Mouse (Mus musculus) cerebellum, adult 11 months (tissue): ENCODE results near the gene Gp9.

ENCODE experiments used
- DNase-seq: peaks from one replicate; pipeline ENCODE4 v3.0.0; 2022

The Gp9 gene

DNA sequence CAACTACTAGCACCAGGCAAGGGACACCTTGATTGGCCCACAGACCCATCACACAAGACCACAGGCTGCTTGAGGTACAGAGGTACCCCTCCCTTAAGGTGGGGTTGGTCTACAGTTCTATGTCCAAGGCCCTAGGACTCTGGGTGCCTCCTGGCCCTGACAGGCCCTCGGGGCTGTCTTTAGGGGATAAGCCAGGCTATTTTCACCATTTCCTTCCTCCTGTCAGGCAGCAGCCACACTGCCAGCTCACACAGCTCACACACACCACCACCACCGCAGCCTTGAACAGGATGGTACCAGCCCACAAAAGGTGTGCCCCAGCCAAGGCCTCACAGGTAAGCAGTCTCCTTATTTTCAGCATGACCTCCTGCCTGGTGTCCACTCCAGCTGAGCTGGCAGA, at the start of gene Gp9:
Gp9 (plus strand) TSS at position 231 of the 400 bp plus-strand sequence.
- no peak for DNase-seq

DNA sequence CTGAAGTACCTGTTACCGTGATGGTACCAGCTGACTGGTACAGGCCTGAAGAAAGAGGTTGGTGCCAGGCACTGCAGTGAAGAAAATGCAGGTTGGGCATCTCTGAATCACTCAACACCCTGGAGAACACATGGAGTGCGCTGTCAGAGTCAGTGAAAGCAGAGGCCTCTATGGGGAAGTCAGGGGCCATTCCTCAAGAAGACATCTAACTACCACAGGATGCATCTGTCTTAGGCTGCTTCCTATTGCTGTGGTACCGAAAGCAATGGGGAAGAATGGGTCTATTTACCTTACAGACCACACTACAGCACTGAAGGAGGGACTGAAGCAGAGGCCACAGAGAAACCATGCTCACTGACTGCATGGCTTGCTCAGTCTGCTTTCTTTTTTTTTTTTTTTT, 49.8 kb upstream of the Gp9 start:
- DNase-seq = no peak

DNA sequence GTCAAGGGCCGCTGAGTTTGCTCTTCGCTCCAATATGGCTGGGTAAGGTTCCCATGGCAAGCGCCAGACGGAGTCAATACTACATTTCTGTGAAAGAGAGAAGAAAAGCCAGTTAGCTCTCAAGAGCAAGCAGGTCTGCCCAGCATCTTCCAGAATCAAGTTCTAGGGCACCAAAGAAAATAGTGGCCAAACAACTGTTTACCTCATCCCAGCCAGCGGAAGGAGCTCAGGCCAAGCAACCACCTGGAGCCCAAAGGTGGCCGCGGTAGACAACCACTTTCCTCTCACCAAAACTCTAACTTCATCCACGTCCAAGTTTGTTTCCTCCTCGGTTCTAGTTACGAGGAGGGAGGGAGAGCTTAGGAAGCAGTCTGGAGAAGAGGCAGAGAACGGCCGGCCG, 47.7 kb upstream of the Gp9 start:
- no peak for DNase-seq

DNA sequence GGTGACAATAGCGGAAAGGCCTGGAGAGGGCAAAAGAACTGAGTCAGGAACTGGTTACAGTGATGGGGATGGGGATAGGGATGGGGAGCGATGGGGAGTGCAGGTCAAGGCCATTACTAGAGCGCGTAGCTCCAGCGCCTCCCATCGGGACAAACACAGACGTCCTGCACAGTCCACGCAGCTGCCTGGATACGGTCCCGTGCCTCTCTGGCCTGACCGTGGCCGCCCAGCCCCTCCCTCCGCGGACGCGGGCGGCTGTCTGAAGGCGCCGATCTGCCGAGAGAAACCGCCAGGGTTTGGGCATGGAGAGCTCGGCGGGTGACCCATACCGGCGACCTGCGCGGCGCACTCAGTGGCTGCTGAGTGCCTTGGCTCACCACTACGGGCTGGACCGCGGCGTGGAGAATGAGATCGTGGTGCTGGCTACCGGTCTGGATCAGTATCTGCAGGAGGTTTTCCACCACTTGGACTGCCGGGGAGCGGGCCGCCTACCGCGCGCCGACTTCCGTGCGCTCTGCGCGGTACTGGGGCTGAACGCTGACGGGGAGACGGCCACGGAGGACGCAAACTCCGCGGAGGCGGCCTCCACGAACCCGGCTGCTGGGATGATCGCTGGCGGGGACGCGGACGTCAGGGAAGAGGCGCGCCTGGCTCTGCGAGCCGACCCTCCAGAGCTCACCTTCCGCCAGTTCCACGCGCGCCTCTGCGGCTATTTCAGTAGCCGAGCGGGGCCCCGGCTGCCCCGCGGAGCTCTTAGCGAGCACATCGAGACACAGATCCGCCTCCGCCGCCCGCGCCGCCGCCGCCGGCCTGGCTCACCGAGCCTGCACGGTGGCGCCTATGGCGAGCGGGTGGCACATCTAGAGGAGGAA, 47.0 kb upstream of the Gp9 start, which contains the start of gene Efcc1:
Efcc1 (plus strand) TSS at position 279 of the 872 bp plus-strand sequence.
- no peak for DNase-seq

DNA sequence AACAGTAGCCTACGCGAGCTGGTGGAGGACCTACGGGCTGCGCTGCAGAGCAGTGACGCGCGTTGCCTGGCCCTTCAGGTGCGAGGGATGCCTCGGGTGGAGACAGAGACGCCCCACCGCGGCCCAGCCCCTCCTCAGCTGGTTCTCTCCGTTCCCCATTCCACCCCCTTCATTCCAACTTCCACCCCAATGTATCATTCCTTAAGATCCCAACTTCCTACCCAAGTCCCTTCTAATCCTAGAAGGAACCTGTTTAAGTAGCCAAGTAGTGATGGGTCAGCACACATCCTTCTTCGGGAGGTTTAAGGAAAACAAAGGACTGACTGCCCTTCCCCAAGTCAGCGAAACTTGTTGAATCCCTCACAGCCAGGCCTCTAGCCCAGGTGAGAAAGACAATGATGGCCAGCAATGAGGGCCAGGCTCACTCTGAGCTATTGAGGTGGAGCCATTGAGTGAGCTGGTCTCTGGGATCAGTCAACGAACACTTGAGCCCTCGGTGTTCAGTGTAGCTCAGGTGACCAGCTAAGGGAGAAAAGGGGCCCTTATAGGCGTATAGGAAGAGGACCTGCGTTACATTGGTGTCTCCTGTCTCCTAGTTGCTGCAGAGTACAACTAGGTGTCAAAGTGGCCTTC, 46.3 kb upstream of the Gp9 start:
- no peak for DNase-seq

DNA sequence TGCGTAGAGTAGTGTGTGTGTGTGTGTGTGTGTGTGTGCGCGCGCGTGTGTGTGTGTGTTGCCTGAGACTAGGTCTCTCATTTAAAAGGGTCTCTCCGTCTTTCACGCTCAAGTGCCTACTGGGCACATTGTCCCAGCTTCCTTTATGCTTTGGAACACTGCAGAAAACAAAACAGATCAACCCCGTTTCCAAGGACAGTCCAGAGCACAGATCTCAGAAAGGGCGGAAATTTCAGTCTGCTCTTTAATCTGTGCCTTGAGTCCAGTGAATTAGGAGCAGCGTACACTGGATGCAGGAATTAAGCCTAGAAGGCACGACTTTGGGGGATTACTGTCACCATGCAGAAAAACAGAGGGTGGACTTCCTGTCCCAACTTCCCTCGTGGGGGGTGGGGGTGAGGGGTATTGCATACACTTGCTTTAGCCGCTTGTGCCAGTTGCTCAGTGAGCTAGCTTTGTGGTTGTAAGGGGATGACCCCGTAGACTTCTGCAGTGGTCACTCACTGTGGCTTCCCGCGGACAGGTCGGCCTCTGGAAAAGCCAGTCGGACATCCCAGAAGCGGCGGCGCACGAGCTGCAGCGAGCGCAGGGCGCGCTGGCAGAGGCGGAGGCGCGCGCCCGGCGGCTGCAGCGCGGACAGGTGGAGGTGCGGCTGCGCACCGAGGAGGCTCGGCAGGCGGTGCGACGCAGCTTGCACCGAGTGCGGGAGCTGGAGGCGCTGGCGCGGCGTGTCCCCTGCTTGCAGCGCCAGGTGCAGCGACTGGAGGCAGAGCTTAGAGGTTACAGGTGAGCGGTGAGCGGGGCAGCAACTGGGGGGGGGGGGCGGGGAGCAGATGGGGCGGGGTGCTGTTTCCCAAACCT, 45.5 kb upstream of the Gp9 start:
- DNase-seq = no peak

DNA sequence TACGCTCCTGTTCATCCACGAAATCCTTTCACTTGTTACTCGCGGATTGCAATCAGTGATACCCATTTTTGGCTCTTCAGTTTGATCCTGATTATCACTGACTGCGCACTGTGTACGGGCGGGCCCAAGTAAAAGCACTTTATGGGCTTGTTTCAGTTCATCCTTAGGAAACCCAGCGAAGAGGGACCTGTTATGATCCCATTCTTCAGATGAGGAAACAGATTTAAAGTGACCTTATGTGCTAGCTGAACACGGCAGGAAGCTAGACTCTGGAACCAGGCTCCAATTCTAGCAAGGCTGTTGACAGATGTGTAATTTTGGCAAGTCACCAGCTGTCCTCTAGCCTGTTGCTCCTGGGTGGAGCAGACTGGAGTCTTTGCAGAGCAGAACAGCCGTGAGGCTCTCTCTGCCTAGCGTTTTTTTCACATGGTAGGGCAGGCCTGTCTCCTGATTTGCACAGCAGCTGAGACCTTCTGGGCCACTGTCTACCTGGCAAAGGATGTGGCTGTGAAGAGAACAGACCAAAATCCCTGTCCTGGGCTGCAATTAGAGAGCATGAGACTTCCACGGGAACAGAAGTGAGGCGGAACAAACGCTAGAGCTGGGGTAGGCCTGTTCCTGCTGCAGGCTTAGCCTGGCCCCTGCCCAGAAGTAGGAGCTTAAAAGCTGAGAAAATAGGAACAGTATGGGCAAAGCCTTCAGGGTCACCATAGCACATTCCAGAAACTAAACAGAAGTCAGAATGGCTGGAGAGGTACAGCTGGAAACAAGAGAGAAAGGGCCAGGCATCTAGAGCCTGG, 44.5 kb upstream of the Gp9 start:
- DNase-seq = no peak

DNA sequence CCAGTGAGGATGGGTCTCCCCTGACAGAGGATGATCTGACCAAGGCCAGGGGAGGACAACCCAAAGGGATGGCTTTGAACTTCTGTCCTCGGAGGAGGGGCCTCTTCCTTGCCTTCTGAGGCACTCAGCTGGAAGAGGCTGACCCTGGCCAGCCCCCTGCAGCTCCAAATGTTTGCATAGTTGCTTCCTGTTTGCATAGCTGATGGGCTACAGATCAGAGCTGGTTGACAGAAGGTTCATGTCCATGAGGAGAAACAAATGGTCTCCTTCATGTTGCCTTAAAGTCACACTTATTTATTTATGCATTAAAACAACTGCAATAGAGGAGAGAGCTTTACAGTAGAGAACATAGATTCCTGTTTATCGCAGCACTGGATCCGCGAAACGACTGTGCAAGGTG, 43.7 kb upstream of the Gp9 start:
- no peak for DNase-seq

DNA sequence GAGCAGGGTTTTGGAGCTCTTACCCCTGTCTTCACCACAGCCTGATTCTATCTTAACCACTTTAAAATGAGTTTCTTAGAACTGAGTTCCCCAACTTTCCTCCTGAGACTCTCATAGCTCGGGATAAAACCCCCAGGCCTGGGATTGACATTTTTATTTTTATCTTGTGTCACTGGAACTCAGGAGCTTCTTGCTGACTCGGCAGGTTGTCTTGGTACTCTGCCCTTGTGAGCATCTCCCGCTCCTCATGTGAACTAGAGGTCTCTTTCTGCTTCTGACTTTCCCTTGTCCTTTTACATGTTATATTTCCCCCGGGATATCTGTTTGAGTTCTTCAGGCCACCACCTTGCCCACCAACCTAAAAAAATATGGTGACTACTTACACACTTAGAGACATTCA, 40.9 kb upstream of the Gp9 start:
- no peak for DNase-seq

DNA sequence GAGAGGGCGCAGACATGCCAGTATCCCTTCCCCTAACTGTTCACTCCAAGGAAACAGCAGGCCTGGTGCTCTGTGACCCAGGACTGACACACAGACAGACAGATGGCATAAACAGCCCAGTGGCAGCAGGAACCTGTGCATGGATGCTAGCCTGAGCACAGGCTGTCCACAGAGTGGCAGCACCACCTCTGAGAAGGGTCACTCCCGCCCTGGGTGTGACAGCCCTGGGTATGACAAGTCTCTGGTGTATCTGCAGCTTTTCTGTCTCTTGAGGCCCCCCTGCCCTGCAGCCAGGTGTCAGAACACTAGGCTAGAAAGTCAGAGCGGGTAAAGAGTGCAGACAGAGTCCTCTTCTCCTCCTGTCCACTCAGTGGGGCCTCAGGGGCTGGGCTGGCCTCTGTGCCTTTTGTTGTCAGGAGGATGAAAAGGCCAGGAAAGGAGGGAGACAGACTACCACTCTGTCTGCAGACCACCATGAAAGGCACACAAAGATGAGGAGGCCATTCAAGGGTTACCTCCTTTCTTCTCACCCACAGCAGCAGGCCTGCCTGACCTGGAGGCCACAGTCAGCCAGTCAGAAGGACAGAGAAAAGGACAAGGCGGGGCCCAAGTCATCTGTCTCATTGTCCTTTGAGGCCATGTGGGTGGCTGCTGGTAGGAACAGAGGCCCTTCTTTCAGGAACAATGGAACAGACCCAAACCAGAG, 39.8 kb upstream of the Gp9 start:
- no peak for DNase-seq

DNA sequence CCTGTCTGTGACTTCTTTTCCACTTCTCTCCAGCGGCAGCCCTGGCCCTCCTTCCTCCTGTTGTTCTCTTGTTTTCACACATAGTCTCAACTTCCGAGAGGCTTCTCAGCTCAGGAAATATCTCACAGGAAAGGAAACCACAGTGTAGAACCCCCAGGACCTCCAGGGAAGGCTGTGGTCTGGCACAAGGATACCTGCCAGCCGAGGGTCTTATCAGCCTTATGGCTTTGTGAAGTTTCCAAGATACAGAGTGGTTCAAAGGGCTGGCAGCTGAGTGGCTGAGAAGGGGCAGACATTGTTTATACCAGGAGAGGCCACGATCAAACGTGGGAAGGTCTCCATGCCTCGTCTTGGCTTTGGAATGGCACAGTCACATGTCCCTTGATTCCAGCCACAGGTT, 38.0 kb upstream of the Gp9 start:
- DNase-seq = no peak

DNA sequence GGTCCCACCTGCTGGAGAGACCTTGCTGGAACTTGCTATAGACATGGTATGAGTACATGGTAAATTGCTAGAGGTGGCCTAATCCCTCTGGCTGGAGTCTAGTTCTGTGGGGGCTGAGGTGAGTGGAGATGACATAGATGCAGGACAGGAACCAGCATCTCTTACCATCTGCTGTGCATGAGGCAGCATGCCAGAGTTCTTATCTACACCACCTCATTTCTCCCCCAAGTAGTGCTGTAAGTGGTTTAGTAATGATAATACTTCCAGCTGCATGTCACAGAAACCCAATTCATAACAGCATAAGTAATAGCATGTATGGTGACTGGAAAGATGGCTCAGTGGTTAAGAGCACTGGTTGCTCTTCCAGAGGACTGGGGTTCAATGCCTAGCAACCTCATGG, 37.4 kb upstream of the Gp9 start:
- DNase-seq = no peak

DNA sequence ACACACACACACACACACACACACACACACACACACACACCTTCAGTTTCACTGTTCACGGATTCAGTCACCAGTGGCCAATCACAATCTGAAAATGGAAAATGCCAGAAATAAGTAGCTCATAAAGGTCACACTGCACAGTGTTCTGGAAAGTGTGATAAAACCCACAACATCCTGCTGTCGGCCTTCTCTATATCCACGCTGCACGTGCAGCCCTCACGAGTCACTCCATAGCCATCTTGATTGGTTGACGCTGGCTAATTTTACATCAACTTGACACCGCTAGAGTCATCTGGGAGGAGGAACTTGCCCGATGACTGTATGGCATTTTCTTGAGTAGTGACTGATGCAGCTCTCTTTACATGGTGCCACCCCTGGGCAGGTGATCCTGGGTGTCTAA, 35.9 kb upstream of the Gp9 start:
- DNase-seq = no peak

DNA sequence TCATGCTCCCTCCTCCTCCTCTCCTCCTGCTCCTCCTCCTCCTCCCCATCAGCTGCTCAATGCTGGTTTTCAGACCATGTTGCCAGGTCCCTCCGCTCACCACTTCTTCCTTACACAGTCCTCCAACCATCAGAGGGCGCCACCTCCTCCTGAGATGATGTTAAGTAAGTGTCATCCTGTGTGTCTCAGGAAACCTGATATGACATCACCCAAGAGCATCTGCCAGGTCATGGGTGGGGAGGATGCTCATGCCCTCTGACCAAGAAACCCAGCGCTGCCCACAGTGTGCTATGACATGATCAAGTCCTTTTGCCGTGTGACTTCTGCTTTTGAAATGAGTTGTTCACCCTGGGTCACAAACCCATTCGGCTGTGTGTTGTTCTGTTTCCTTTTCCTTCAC, 35.1 kb upstream of the Gp9 start:
- no peak for DNase-seq

DNA sequence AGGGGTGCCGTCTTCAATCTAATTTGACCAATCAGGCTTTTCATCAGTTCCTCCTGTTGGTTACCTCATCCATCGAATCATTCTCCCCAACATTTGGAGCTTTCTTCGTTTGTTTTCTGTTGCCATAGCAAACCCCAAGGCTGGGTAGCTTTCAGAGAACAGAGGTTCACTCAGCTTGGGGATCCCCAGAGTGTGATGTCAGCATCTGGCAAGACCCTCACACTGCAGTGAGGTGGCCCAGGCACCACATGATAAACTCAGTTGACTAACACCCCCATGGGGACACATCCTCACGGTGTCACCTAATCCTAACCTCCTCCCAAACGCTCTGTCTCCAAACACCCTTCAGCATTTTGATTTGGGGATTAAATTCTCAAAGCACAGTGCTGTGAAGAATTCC, 34.6 kb upstream of the Gp9 start:
- no peak for DNase-seq

DNA sequence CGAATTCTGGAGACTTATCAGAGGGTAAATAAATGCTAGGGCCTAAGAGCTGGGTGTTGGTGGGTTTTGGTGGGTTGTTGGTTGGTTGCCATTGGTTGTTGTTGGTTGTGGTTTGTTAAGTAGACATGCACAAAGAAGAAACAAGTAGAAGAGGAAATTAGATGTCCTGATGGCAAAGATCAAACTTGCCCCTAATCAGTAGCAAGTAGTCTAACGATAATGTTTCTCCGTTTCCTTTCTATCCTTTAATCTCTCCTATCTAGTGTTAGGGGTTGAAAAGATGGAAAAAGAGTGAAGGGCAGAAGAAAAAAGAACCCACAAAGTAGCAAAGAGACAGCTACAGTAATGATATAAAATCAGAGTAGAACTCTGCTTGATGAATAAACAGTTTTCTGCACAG, 33.2 kb upstream of the Gp9 start:
- no peak for DNase-seq

DNA sequence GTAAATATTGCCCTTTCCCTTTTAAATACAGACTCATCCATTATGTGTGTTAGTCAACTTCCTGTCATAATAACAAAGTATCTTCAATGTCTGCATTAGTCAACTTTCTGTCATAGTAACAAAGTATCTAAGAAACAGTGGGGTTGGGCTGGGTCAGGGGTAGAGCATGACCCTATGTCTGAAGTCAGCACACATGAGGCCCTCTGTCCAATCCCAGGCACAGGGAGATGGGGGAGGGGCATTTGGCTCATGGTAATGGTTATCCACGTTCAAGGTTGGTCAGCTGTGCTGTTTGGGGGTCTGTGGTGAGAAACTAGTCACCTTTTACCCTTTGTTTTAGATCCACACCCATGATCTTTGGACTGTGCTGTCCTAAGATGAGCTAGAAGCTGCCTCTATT, 32.6 kb upstream of the Gp9 start:
- no peak for DNase-seq

DNA sequence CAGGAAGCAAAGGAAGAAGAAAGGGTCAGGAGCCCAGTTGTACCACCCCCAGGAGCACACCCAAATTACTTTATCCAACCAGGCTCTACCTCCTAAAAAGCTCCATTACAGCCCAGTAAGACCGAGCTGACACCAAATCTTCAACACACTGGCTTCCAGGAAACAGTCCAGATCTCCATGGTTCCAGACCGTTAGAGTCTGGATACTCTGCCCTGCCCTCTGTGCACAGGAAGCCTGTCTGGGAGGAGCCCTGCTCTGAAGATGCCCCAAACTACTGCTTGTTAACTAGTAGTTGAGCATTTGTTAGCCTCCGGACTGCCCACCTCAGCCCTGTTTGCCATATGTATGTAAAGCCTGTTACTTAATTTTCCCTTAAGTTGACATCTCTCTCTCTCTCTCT, 31.8 kb upstream of the Gp9 start:
- no peak for DNase-seq

DNA sequence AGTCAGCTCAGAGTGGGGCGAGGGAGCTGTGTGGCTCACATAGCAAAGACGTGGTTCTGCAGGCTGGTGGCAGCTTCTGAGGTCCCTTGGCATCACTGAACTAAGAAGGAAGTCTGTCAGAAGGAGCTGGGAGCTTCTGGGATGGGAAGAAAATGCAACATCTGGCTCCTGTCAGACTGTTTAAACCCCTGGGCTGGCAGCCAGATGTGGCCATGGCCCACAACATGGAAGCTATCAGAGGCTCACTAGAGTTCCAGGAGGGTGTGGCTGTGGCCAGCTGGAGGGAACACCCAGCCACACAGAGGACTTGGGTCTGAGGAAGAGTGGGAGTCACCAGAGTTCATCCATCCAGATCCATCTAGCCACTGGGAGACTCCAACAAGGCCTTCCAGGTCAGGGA, 31.0 kb upstream of the Gp9 start:
- no peak for DNase-seq

DNA sequence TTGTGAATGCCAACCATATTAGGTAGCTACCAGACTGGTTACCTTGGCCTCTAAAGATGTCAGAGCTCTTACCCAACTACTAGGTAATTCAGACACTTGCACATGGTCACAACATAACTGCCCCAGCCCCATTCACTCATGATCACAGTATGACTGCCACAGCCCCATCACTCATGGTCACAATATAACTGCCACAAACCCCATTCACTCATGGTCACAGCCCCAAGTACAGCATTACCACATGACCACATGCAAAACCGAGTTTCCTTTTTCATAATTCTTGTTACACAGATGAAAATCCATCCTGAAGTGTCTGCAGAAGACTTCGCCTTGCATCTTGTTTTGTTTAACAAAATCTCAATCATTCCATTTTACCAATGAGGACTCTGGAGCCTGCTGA, 29.8 kb upstream of the Gp9 start:
- DNase-seq = no peak

DNA sequence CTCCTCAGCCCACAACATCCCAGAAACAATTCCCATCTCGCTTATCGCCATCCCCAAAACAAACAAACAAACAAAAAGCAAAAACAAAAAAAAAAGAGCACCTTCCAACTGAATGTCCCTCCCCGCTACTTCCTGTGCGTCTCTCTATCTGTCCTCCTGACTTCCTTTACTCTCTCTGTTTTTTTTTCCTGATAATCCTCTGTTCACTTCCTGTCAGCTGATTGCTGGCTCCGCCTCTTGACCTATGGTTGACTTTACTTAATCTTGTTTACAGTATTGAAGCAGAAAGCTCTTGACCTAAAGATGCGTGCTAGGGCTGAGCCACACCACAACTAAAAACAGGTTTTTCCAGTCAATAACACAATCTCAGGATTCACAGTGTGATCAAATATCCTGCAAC, 29.3 kb upstream of the Gp9 start:
- no peak for DNase-seq
